Mouse (Mus musculus) thymus, adult 2 months (tissue): ENCODE measurements around the gene Gm21988.

Source experiments
- CTCF ChIP-seq: fragments of 200-500 bp; IDR thresholded peaks from 2 replicates; pipeline ENCODE4 v1.5.1; 2012; ENCODE audit warnings: mild to moderate bottlenecking, control low read depth, low read length, moderate library complexity, borderline replicate concordance; ENCODE audit not compliant: control insufficient read depth, poor library complexity, insufficient read depth; ENCODE audit errors: extremely low read depth
- POLR2A ChIP-seq: fragments of 200-500 bp; IDR thresholded peaks from 2 replicates; pipeline ENCODE4 v1.6.1; 2012; ENCODE audit warnings: mild to moderate bottlenecking, low read length, control low read depth, moderate library complexity; ENCODE audit not compliant: control insufficient read depth, poor library complexity, insufficient read depth; ENCODE audit errors: extremely low read depth

GRCm38 (mm10) chr11:70201691-70202090 lies 37.9 kb downstream of the Gm21988 start:
- TF ChIP-seq CTCF: peak; percentile 91; the same call in 1 of the 2 replicates
- TF ChIP-seq POLR2A: no peak
